Mouse (Mus musculus): ENCODE results near the gene Dnajb13. TPM values are rescaled to one million over a fixed set of nuclear protein-coding genes. Genes with fewer than 3 reads are reported as not detected.

Dnajb13 gene
- polyA plus RNA-seq, 1 experiment from 2014 or later: 0.85 TPM

GRCm38 (mm10) chr7:100502374-100502922 lies 12.3 kb downstream of the Dnajb13 start:
- no peak overlapping the region for H3K27ac ChIP-seq (ENCODE audit: low read length)
- ATAC-seq (replicated peaks; ENCODE audit: extremely low read depth, insufficient read depth, low FRiP score): no peak
- 77% methylated on average over 7 of the region's 7 CpGs for WGBS
- no peaks in the 10 kb centered on the region for H3K9me3 ChIP-seq (replicated peaks; ENCODE audit: control insufficient read depth, low read length)
- no peak overlapping the region for H3K4me3 ChIP-seq (ENCODE audit: low read length)
- H3K4me2 ChIP-seq (ENCODE audit: low read depth, low read length): no peak overlapping the region
- H3K36me3 ChIP-seq (ENCODE audit: control insufficient read depth, insufficient read depth): peaks cover 5% of the 10 kb centered on the region
- no peaks in the 10 kb centered on the region for H3K4me1 ChIP-seq (ENCODE audit: control insufficient read depth, insufficient read depth, low read length)
- no peaks in the 10 kb centered on the region for H3K27me3 ChIP-seq (ENCODE audit: control insufficient read depth, insufficient read depth, low read length)
- H3K9ac ChIP-seq (ENCODE audit: low read length): no peak overlapping the region

- H3K36me3 ChIP-seq (ENCODE audit: control insufficient read depth, insufficient read depth): peaks cover 5% of the 10 kb centered on the region
- no peak overlapping the region for H3K9ac ChIP-seq (ENCODE audit: low read length)
- 50% methylated on average over 2 of the region's 2 CpGs for WGBS
- H3K9me3 ChIP-seq (replicated peaks; ENCODE audit: control insufficient read depth, low read length): no peaks in the 10 kb centered on the region
- ATAC-seq (replicated peaks; ENCODE audit: extremely low read depth, insufficient read depth, low FRiP score): no peak
- no peak overlapping the region for H3K4me3 ChIP-seq (ENCODE audit: low read length)
- no peaks in the 10 kb centered on the region for H3K27me3 ChIP-seq (ENCODE audit: control insufficient read depth, insufficient read depth, low read length)
- no peak overlapping the region for H3K27ac ChIP-seq (ENCODE audit: low read length)
- H3K4me2 ChIP-seq (ENCODE audit: low read depth, low read length): no peak overlapping the region
- no peaks in the 10 kb centered on the region for H3K4me1 ChIP-seq (ENCODE audit: control insufficient read depth, insufficient read depth, low read length)
These were observed 12.9 kb downstream of the Dnajb13 start for GRCm38 (mm10) chr7:100501844-100502373.

- no peak for ATAC-seq (replicated peaks; ENCODE audit: extremely low read depth, insufficient read depth, low FRiP score)
- Histone ChIP-seq H3K36me3 (ENCODE audit: control insufficient read depth, insufficient read depth) (peaks cover 5% of the 10 kb centered on the region), H3K27ac (ENCODE audit: low read length) (no peak overlapping the region), H3K9me3 (replicated peaks; ENCODE audit: control insufficient read depth, low read length) (no peaks in the 10 kb centered on the region), H3K4me2 (ENCODE audit: low read depth, low read length) (no peak overlapping the region), H3K9ac (ENCODE audit: low read length) (no peak overlapping the region), H3K27me3 (ENCODE audit: control insufficient read depth, insufficient read depth, low read length) (no peaks in the 10 kb centered on the region), H3K4me1 (ENCODE audit: control insufficient read depth, insufficient read depth, low read length) (peaks cover 1% of the 10 kb centered on the region), H3K4me3 (ENCODE audit: low read length) (no peak overlapping the region)
- 74% methylated on average over 6 of the region's 6 CpGs for WGBS
These were observed 13.5 kb downstream of the Dnajb13 start for GRCm38 (mm10) chr7:100501027-100501843.

- Histone ChIP-seq H3K4me1 (ENCODE audit: control insufficient read depth, insufficient read depth, low read length) (peaks cover 9% of the 10 kb centered on the region), H3K27ac (ENCODE audit: low read length) (no peak overlapping the region), H3K4me3 (ENCODE audit: low read length) (no peak overlapping the region), H3K9me3 (replicated peaks; ENCODE audit: control insufficient read depth, low read length) (no peaks in the 10 kb centered on the region), H3K9ac (ENCODE audit: low read length) (no peak overlapping the region), H3K4me2 (ENCODE audit: low read depth, low read length) (no peak overlapping the region), H3K36me3 (ENCODE audit: control insufficient read depth, insufficient read depth) (peaks cover 5% of the 10 kb centered on the region), H3K27me3 (ENCODE audit: control insufficient read depth, insufficient read depth, low read length) (no peaks in the 10 kb centered on the region)
- ATAC-seq (replicated peaks; ENCODE audit: extremely low read depth, insufficient read depth, low FRiP score): no peak
- 63% methylated on average over 16 of the region's 16 CpGs for WGBS
These were observed 14.3 kb downstream of the Dnajb13 start for GRCm38 (mm10) chr7:100500276-100500977.

GRCm38 (mm10) chr7:100499465-100499864 lies 15.3 kb downstream of the Dnajb13 start:
- Histone ChIP-seq H3K4me3 (ENCODE audit: low read length) (no peak overlapping the region), H3K36me3 (ENCODE audit: control insufficient read depth, insufficient read depth) (peaks cover 5% of the 10 kb centered on the region), H3K4me2 (ENCODE audit: low read depth, low read length) (no peak overlapping the region), H3K27me3 (ENCODE audit: control insufficient read depth, insufficient read depth, low read length) (no peaks in the 10 kb centered on the region), H3K27ac (ENCODE audit: low read length) (no peak overlapping the region), H3K9ac (ENCODE audit: low read length) (no peak overlapping the region), H3K4me1 (ENCODE audit: control insufficient read depth, insufficient read depth, low read length) (peaks cover 18% of the 10 kb centered on the region), H3K9me3 (replicated peaks; ENCODE audit: control insufficient read depth, low read length) (no peaks in the 10 kb centered on the region)
- ATAC-seq (replicated peaks; ENCODE audit: extremely low read depth, insufficient read depth, low FRiP score): no peak

GRCm38 (mm10) chr7:100497982-100498381 lies 16.8 kb downstream of the Dnajb13 start:
- no peak overlapping the region for H3K4me2 ChIP-seq (ENCODE audit: low read depth, low read length)
- H3K9me3 ChIP-seq (replicated peaks; ENCODE audit: control insufficient read depth, low read length): no peaks in the 10 kb centered on the region
- 89% methylated on average over 13 of the region's 13 CpGs for WGBS
- H3K36me3 ChIP-seq (ENCODE audit: control insufficient read depth, insufficient read depth): peaks cover 5% of the 10 kb centered on the region
- no peak overlapping the region for H3K4me3 ChIP-seq (ENCODE audit: low read length)
- no peak overlapping the region for H3K9ac ChIP-seq (ENCODE audit: low read length)
- peaks cover 27% of the 10 kb centered on the region for H3K4me1 ChIP-seq (ENCODE audit: control insufficient read depth, insufficient read depth, low read length)
- no peak overlapping the region for H3K27ac ChIP-seq (ENCODE audit: low read length)
- ATAC-seq (replicated peaks; ENCODE audit: extremely low read depth, insufficient read depth, low FRiP score): no peak
- no peaks in the 10 kb centered on the region for H3K27me3 ChIP-seq (ENCODE audit: control insufficient read depth, insufficient read depth, low read length)

GRCm38 (mm10) chr7:100497402-100497801 lies 17.4 kb downstream of the Dnajb13 start:
- no peak for ATAC-seq (replicated peaks; ENCODE audit: extremely low read depth, insufficient read depth, low FRiP score)
- peaks cover 5% of the 10 kb centered on the region for H3K36me3 ChIP-seq (ENCODE audit: control insufficient read depth, insufficient read depth)
- H3K4me2 ChIP-seq (ENCODE audit: low read depth, low read length): no peak overlapping the region
- H3K9ac ChIP-seq (ENCODE audit: low read length): no peak overlapping the region
- H3K9me3 ChIP-seq (replicated peaks; ENCODE audit: control insufficient read depth, low read length): no peaks in the 10 kb centered on the region
- 74% methylated on average over 4 of the region's 4 CpGs for WGBS
- H3K27ac ChIP-seq (ENCODE audit: low read length): no peak overlapping the region
- no peaks in the 10 kb centered on the region for H3K27me3 ChIP-seq (ENCODE audit: control insufficient read depth, insufficient read depth, low read length)
- H3K4me1 ChIP-seq (ENCODE audit: control insufficient read depth, insufficient read depth, low read length): peaks cover 27% of the 10 kb centered on the region
- H3K4me3 ChIP-seq (ENCODE audit: low read length): no peak overlapping the region

- 93% methylated on average over 9 of the region's 9 CpGs for WGBS
These were observed 18.0 kb downstream of the Dnajb13 start for GRCm38 (mm10) chr7:100496791-100497190.

GRCm38 (mm10) chr7:100496371-100496770 lies 18.4 kb downstream of the Dnajb13 start:
- Histone ChIP-seq H3K4me3 (ENCODE audit: low read length) (peak overlapping the region; percentile 55), H3K4me1 (ENCODE audit: control insufficient read depth, insufficient read depth, low read length) (peaks cover 30% of the 10 kb centered on the region), H3K9ac (ENCODE audit: low read length) (0 out of 2 replicates have a peak overlapping the region, but pooled peaks have one; percentile 44), H3K27ac (ENCODE audit: low read length) (peak overlapping the region; percentile 67), H3K9me3 (replicated peaks; ENCODE audit: control insufficient read depth, low read length) (no peaks in the 10 kb centered on the region), H3K4me2 (ENCODE audit: low read depth, low read length) (peak overlapping the region; percentile 77), H3K27me3 (ENCODE audit: control insufficient read depth, insufficient read depth, low read length) (no peaks in the 10 kb centered on the region), H3K36me3 (ENCODE audit: control insufficient read depth, insufficient read depth) (peaks cover 5% of the 10 kb centered on the region)
- no peak for ATAC-seq (replicated peaks; ENCODE audit: extremely low read depth, insufficient read depth, low FRiP score)
- WGBS: 56% methylated on average over 6 of the region's 6 CpGs

More at GRCm38 (mm10) chr7:100496791-100497190, 18.0 kb downstream of the Dnajb13 start:
- peaks cover 30% of the 10 kb centered on the region for H3K4me1 ChIP-seq (ENCODE audit: control insufficient read depth, insufficient read depth, low read length)
- H3K9me3 ChIP-seq (replicated peaks; ENCODE audit: control insufficient read depth, low read length): no peaks in the 10 kb centered on the region
- H3K9ac ChIP-seq (ENCODE audit: low read length): no peak overlapping the region
- ATAC-seq (replicated peaks; ENCODE audit: extremely low read depth, insufficient read depth, low FRiP score): no peak
- H3K4me3 ChIP-seq (ENCODE audit: low read length): no peak overlapping the region
- peaks cover 5% of the 10 kb centered on the region for H3K36me3 ChIP-seq (ENCODE audit: control insufficient read depth, insufficient read depth)
- no peak overlapping the region for H3K27ac ChIP-seq (ENCODE audit: low read length)
- no peaks in the 10 kb centered on the region for H3K27me3 ChIP-seq (ENCODE audit: control insufficient read depth, insufficient read depth, low read length)
- H3K4me2 ChIP-seq (ENCODE audit: low read depth, low read length): peak overlapping the region; percentile 77; the same call in 1 of the 2 replicates

Measured in heart, embryonic 16.5 days (tissue).